Mouse (Mus musculus) bone marrow, adult 2 months (tissue): Measurements from ENCODE around the gene Acrbp. TPM values are rescaled to one million over a fixed set of nuclear protein-coding genes. Genes with fewer than 3 reads are reported as not detected.

Experiments used
- H3K27ac ChIP-seq: fragments of 200-500 bp; 2 replicates; pipeline ENCODE4 v1.5.1; 2012; ENCODE audit warnings: low read depth, mild to moderate bottlenecking, control low read depth, inconsistent platforms, low read length; ENCODE audit not compliant: control insufficient read depth, poor library complexity, insufficient read depth
- H3K4me1 ChIP-seq: fragments of 200-500 bp; 2 replicates; pipeline ENCODE4 v1.6.1; 2011; ENCODE audit warnings: low read length; ENCODE audit not compliant: control insufficient read depth, insufficient read depth
- H3K4me3 ChIP-seq: fragments of 200-500 bp; replicated peaks from 2 replicates; pipeline ENCODE3; 2011; ENCODE audit warnings: mild to moderate bottlenecking, low read depth, low read length, control low read depth; ENCODE audit not compliant: control insufficient read depth
- CTCF ChIP-seq: fragments of 200-500 bp; IDR thresholded peaks from 2 replicates; pipeline ENCODE4 v1.5.1; 2011; ENCODE audit warnings: low read length, control low read depth; ENCODE audit not compliant: control insufficient read depth, insufficient read depth
- POLR2A ChIP-seq: fragments of 200-500 bp; IDR thresholded peaks from 2 replicates; pipeline ENCODE4 v1.6.1; 2011; ENCODE audit warnings: low read depth, mild to moderate bottlenecking, control low read depth, low read length, borderline replicate concordance; ENCODE audit not compliant: control insufficient read depth
- WGBS: fragments of 180-500 bp; shearing (Covaris S2); methylation state at CpG from one replicate; pipeline ENCODE4 v1.1.7; 2018; 5-methylcytosine and 5-hydroxymethylcytosine counted together
- polyA plus RNA-seq: library from polyadenylated mRNA; stranded (reverse); fragments of >200 nt; gene quantifications from 2 replicates; pipeline ENCODE4 v1.2.4, GENCODE M21; 2011; ENCODE audit warnings: low replicate concordance; ENCODE audit not compliant: missing spikeins, insufficient read depth, insufficient read length

Gene Acrbp
- polyA plus RNA-seq, 1 experiment = 45.9 TPM

GRCm38 (mm10) chr6:125081394-125081793, 31.9 kb downstream of the Acrbp start:
- Histone ChIP-seq H3K4me3 (no peak overlapping the region), H3K4me1 (no peaks in the 10 kb centered on the region), H3K27ac (no peak overlapping the region)
- TF ChIP-seq POLR2A (no peak), CTCF (no peak)
- WGBS = 91% methylated on average over 25 of the region's 25 CpGs

GRCm38 (mm10) chr6:125081797-125082560, 32.5 kb downstream of the Acrbp start:
- Histone ChIP-seq H3K27ac (0 out of 2 replicates have a peak overlapping the region, but pooled peaks have one; percentile 14), H3K4me3 (no peak overlapping the region), H3K4me1 (no peaks in the 10 kb centered on the region)
- TF ChIP-seq CTCF (peak; percentile 39; the same call in 1 of the 2 replicates), POLR2A (peak; percentile 23; the same call in 1 of the 2 replicates)
- 84% methylated on average over 45 of the region's 45 CpGs for WGBS

GRCm38 (mm10) chr6:125082801-125083386, 33.4 kb downstream of the Acrbp start:
- 80% methylated on average over 7 of the region's 7 CpGs for WGBS
- H3K27ac ChIP-seq = no peak overlapping the region
- TF ChIP-seq POLR2A (no peak), CTCF (no peak)
- no peak overlapping the region for H3K4me3 ChIP-seq
- H3K4me1 ChIP-seq = no peaks in the 10 kb centered on the region

GRCm38 (mm10) chr6:125084424-125084823, 34.9 kb downstream of the Acrbp start:
- Histone ChIP-seq H3K4me3 (no peak overlapping the region), H3K4me1 (peaks cover 3% of the 10 kb centered on the region), H3K27ac (no peak overlapping the region)
- WGBS = 12% methylated on average over 4 of the region's 4 CpGs
- TF ChIP-seq POLR2A (no peak), CTCF (peak; percentile 51)

- no peak overlapping the region for H3K27ac ChIP-seq
- H3K4me3 ChIP-seq = no peak overlapping the region
- H3K4me1 ChIP-seq = peaks cover 8% of the 10 kb centered on the region
- WGBS = 75% methylated on average over 3 of the region's 3 CpGs
- TF ChIP-seq CTCF (no peak), POLR2A (no peak)
Observed at GRCm38 (mm10) chr6:125087937-125088336, 38.4 kb downstream of the Acrbp start.

- H3K4me3 ChIP-seq = no peak overlapping the region
- H3K4me1 ChIP-seq = peaks cover 8% of the 10 kb centered on the region
- TF ChIP-seq CTCF (no peak; the same call in 1 of the 2 replicates), POLR2A (peak; percentile 9; the same call in 1 of the 2 replicates)
- WGBS = 6% methylated on average over 20 of the region's 20 CpGs
- peak overlapping the region; percentile 86 for H3K27ac ChIP-seq
Observed at GRCm38 (mm10) chr6:125088561-125089321, 39.3 kb downstream of the Acrbp start.

- Histone ChIP-seq H3K27ac (peak overlapping the region; percentile 33; the same call in 1 of the 2 replicates), H3K4me3 (peak overlapping the region; percentile 7), H3K4me1 (peaks cover 8% of the 10 kb centered on the region)
- no peak for TF ChIP-seq POLR2A
- no peak for TF ChIP-seq CTCF
- 2% methylated on average over 15 of the region's 15 CpGs for WGBS
Observed at GRCm38 (mm10) chr6:125089521-125090321, 40.2 kb downstream of the Acrbp start.
